Mouse (Mus musculus) heart, embryonic 11.5 days (tissue): ENCODE data around the gene Nrbp1. TPM values are rescaled to one million over a fixed set of nuclear protein-coding genes. Genes with fewer than 3 reads are reported as not detected.
A peak's percentile ranks its signal among the peaks of the same experiment; 100 is the strongest.

Experiments used
- ATAC-seq: fragments of 200-750 bp; cut with Nextera tagmentation; replicated peaks from 2 replicates; pipeline ENCODE4 v1.8.0; 2017; ENCODE audit warnings: moderate library complexity; ENCODE audit not compliant: insufficient number of reproducible peaks, low FRiP score, low TSS enrichment
- H3K27ac ChIP-seq: fragments of 300-500 bp; sonication (generic); 2 replicates; pipeline ENCODE4 v1.5.1; 2014; ENCODE audit warnings: mild to moderate bottlenecking, low read depth, low read length
- H3K27me3 ChIP-seq: fragments of 300-500 bp; sonication (generic); 2 replicates; pipeline ENCODE4 v1.6.1; 2014; ENCODE audit warnings: mild to moderate bottlenecking, low read length, mixed read lengths; ENCODE audit not compliant: control insufficient read depth, insufficient read depth
- H3K36me3 ChIP-seq: fragments of 300-500 bp; sonication (generic); 2 replicates; pipeline ENCODE4 v1.6.1; 2014; ENCODE audit warnings: mild to moderate bottlenecking, low read length, moderate library complexity, mixed read lengths; ENCODE audit not compliant: control insufficient read depth, insufficient read depth
- H3K4me1 ChIP-seq: fragments of 300-500 bp; sonication (generic); 2 replicates; pipeline ENCODE4 v1.6.1; 2014; ENCODE audit warnings: low read length; ENCODE audit not compliant: control insufficient read depth, insufficient read depth
- H3K4me2 ChIP-seq: fragments of 300-500 bp; sonication (generic); 2 replicates; pipeline ENCODE4 v1.6.1; 2014; ENCODE audit warnings: mild to moderate bottlenecking, moderate library complexity
- H3K4me3 ChIP-seq: fragments of 300-500 bp; sonication (generic); 2 replicates; pipeline ENCODE4 v1.5.1; 2014; ENCODE audit warnings: low read depth, low read length
- H3K9ac ChIP-seq: fragments of 300-500 bp; sonication (generic); 2 replicates; pipeline ENCODE4 v1.6.1; 2014; ENCODE audit warnings: mild to moderate bottlenecking, low read depth, low read length, moderate library complexity
- H3K9me3 ChIP-seq: fragments of 300-500 bp; sonication (generic); replicated peaks from 2 replicates; pipeline ENCODE4 v1.6.1; 2016; ENCODE audit warnings: low read length; ENCODE audit not compliant: control insufficient read depth
- WGBS: fragments of 180-500 bp; shearing (Covaris S2); extraction: QIAGEN DNeasy Blood & Tissue Kit; methylation state at CpG from one replicate; pipeline ENCODE4 v1.1.7; 2014; ENCODE audit not compliant: insufficient replicate concordance; 5-methylcytosine and 5-hydroxymethylcytosine counted together
- polyA plus RNA-seq: library from polyadenylated mRNA; unstranded; fragments of >200 nt; fragmentation: Nextera tagmentation; extraction: Ambion mirVana; gene quantifications from 2 replicates; pipeline ENCODE4 v1.2.1, GENCODE M21; 2014

Gene Nrbp1
- polyA plus RNA-seq, 1 experiment from 2014 or later: 124 TPM

DNA sequence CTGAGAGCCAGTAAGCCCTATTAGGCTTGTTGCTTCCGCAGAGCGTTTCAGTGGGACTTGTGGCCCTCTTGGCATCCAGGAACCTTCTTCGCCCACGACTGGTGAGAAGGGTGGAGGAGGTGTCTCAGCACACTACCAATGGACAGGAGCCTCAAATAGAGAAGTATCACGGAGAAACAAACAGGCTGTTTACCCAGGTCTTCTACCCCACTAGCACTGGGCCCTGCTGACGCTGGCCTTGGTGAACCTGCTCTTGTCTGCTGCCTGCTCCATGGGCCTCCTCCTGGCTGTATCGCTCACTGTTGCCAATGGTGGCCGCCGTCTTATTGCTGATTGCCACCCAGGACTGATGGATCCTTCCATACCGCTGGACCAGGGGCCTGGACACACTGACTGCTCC is 11.5 kb downstream of the Nrbp1 start:
- no peaks in the 10 kb centered on the region for H3K27me3 ChIP-seq
- H3K4me3 ChIP-seq: peak overlapping the region; percentile 41
- peak overlapping the region; percentile 70 for H3K4me2 ChIP-seq
- H3K27ac ChIP-seq: no peak overlapping the region
- peaks cover 34% of the 10 kb centered on the region for H3K36me3 ChIP-seq
- peaks cover 23% of the 10 kb centered on the region for H3K4me1 ChIP-seq
- no peak for ATAC-seq
- no peaks in the 10 kb centered on the region for H3K9me3 ChIP-seq
- 51% methylated on average over 10 of the region's 10 CpGs for WGBS
- H3K9ac ChIP-seq: peak overlapping the region; percentile 55; the same call in 1 of the 2 replicates

DNA sequence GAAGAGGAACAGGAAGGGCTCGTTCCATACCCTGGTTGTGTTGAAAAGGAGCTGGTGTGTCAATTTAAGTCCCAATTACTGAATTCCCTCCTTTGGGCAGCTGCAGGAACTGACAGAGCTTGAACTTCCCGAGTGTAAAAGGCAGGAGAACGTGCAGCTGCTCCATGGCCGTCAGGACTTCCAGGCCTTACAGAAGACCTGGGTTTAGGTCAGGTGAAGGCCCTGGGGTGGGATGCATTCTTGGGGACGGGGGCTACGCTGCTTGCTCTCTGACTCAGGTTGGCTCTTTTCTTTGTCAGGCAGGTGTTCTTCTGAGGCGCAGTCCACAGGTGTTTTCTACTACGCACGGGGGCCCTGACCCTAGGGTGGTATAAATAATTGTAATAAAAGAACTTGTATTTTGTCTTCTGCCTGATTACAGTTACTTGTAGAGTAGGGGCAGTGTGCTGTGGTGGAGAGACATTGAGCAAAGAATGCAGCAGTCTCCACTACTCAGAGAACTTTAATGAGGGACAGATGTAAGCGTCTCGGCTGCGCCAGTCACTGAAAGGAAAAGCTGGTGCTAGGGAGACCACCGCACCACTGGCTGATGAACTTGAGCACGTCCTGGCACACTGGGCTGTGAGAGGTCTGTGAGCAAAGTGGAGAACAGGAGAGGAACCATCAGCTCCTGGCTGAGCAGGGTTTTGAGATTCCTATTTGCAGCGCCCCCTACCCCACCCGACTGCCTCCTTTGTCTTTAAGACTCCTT is 12.3 kb downstream of the Nrbp1 start:
- H3K36me3 ChIP-seq: peaks cover 29% of the 10 kb centered on the region
- WGBS: 83% methylated on average over 16 of the region's 16 CpGs
- H3K27ac ChIP-seq: no peak overlapping the region

GRCm38 (mm10) chr5:31253806-31254205 is 13.1 kb downstream of the Nrbp1 start:
- Histone ChIP-seq H3K4me2 (no peak overlapping the region), H3K4me3 (no peak overlapping the region), H3K4me1 (peaks cover 23% of the 10 kb centered on the region), H3K9me3 (no peaks in the 10 kb centered on the region), H3K36me3 (peaks cover 22% of the 10 kb centered on the region), H3K27ac (0 out of 2 replicates have a peak overlapping the region, but pooled peaks have one; percentile 3), H3K27me3 (no peaks in the 10 kb centered on the region), H3K9ac (no peak overlapping the region)
- 82% methylated on average over 8 of the region's 8 CpGs for WGBS
- ATAC-seq: no peak

More for the DNA sequence above, 12.3 kb downstream of the Nrbp1 start:
- Histone ChIP-seq H3K4me3 (no peak overlapping the region), H3K4me2 (peak overlapping the region; percentile 29; the same call in 1 of the 2 replicates), H3K9me3 (no peaks in the 10 kb centered on the region), H3K27me3 (no peaks in the 10 kb centered on the region), H3K4me1 (peaks cover 23% of the 10 kb centered on the region), H3K9ac (no peak overlapping the region)
- no peak for ATAC-seq

DNA sequence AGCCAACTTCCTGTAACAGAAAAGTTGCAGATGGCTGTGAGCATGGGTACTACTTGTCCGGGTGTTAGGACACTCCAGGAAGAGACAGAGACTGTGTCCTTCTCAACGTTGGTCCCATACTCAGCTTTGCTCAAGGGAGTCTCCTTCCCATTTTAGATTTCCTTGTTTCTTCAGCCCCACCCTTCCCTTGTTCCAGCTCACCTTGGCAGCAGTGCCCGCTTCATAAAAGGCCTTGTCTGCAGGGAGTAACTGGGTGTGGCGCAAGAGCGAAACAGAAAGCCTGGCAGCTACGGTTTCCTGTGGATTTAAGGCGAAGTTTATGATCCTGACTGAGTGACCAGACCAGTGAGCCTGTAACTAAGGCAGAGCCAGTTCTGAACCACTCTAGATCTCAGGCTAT is 13.8 kb downstream of the Nrbp1 start:
- H3K9ac ChIP-seq: no peak overlapping the region
- no peaks in the 10 kb centered on the region for H3K9me3 ChIP-seq
- no peak for ATAC-seq
- H3K4me1 ChIP-seq: peaks cover 23% of the 10 kb centered on the region
- peak overlapping the region; percentile 3; the same call in 1 of the 2 replicates for H3K27ac ChIP-seq
- H3K36me3 ChIP-seq: peaks cover 19% of the 10 kb centered on the region
- no peak overlapping the region for H3K4me2 ChIP-seq
- H3K4me3 ChIP-seq: no peak overlapping the region
- WGBS: 78% methylated on average over 7 of the region's 7 CpGs
- no peaks in the 10 kb centered on the region for H3K27me3 ChIP-seq

DNA sequence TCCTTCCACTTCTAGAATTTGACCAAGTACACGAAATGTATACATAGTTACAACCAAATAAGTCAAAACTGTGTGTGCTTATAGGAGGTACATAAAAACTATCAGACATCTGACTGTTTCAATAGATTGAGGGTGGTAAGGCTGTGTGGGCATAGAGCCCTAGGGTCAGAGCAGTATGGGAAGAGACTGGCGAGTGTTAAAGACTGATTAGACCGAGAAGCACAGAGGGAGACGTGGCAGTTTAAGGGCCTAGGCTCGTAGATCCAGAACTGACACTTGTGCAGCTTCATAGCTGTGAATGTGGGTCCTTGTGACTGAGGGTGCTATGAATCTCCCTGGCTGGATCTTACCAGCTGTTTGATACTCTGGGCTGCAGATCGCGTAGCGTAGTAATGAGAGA is 14.2 kb downstream of the Nrbp1 start:
- WGBS: 78% methylated on average over 8 of the region's 8 CpGs

DNA sequence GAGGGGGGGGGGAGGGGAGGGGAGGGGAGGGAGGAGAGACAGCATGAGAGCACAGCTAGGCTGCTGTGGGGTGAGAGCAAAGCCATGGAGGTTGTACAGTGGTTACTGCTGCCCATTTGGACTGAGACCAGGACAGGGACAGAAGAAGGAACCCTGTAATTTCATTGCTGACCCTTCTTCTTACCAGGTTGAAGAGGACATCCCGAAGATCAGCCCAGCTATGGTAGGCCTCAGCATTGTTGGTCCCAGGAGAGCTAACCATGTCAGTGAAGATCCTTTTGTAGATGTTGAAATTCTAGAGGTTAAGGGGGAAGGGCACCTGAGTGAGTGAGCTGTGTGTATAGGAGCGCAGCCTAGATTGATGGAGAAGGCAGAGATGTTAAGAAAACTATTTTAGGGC is 14.7 kb downstream of the Nrbp1 start:
- H3K27ac ChIP-seq: no peak overlapping the region
- H3K4me1 ChIP-seq: peaks cover 23% of the 10 kb centered on the region
- H3K36me3 ChIP-seq: peaks cover 13% of the 10 kb centered on the region
- no peak for ATAC-seq
- H3K9me3 ChIP-seq: no peaks in the 10 kb centered on the region
- H3K4me2 ChIP-seq: no peak overlapping the region
- WGBS: 89% methylated on average over 2 of the region's 2 CpGs
- no peak overlapping the region for H3K9ac ChIP-seq
- H3K4me3 ChIP-seq: no peak overlapping the region
- H3K27me3 ChIP-seq: no peaks in the 10 kb centered on the region

More for the DNA sequence above, 14.2 kb downstream of the Nrbp1 start:
- peaks cover 15% of the 10 kb centered on the region for H3K36me3 ChIP-seq
- H3K9ac ChIP-seq: no peak overlapping the region
- ATAC-seq: no peak
- no peaks in the 10 kb centered on the region for H3K9me3 ChIP-seq
- no peak overlapping the region for H3K4me2 ChIP-seq
- H3K4me1 ChIP-seq: peaks cover 23% of the 10 kb centered on the region
- H3K4me3 ChIP-seq: no peak overlapping the region
- peak overlapping the region; percentile 3; the same call in 1 of the 2 replicates for H3K27ac ChIP-seq
- no peaks in the 10 kb centered on the region for H3K27me3 ChIP-seq

DNA sequence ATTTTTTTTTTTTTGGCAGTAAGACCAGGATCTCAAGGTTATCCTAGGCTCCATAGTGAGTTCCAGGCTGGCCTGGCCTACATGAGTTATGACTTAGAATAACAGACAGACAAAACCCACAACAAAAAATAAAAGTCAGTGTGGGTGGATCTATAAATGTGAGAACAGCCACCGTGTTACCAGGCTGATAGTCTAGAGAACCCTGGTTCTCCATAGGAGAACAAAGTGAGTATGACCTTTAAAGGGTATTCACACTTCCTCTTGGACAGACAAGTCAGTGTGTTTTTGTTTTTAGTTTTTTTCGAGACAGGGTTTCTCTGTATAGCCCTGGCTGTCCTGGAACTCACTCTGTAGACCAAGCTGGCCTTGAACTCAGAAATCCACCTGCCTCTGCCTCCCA is 15.3 kb downstream of the Nrbp1 start:
- no peak overlapping the region for H3K4me2 ChIP-seq
- H3K9ac ChIP-seq: no peak overlapping the region
- H3K27me3 ChIP-seq: no peaks in the 10 kb centered on the region
- 83% methylated on average over 2 of the region's 2 CpGs for WGBS
- no peak for ATAC-seq
- peaks cover 22% of the 10 kb centered on the region for H3K4me1 ChIP-seq
- no peaks in the 10 kb centered on the region for H3K9me3 ChIP-seq
- no peak overlapping the region for H3K4me3 ChIP-seq
- peaks cover 8% of the 10 kb centered on the region for H3K36me3 ChIP-seq
- H3K27ac ChIP-seq: no peak overlapping the region

DNA sequence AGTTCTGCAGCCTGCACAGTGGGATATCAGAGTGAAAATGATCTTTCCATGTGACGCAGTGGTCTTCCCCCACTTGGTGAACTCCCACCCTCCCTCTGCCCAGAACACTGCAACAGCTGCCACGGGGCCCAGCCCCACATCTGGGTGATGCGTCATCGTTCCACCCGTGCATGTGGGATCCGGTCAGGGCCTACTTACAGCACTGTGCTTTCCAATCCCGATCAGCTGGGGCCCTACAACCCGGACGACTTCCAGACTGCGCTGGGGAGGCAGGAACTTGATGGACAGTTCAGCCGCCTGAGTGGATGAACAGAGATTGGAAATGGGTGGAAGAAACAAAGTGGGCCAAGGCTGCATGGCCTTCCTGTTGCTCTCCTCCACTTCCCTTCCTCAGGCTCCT is 17.0 kb downstream of the Nrbp1 start:
- no peak overlapping the region for H3K9ac ChIP-seq
- ATAC-seq: no peak
- no peak overlapping the region for H3K4me2 ChIP-seq
- no peak overlapping the region for H3K4me3 ChIP-seq
- H3K9me3 ChIP-seq: no peaks in the 10 kb centered on the region
- WGBS: 78% methylated on average over 11 of the region's 11 CpGs
- H3K36me3 ChIP-seq: peaks cover 3% of the 10 kb centered on the region
- H3K27ac ChIP-seq: no peak overlapping the region
- no peaks in the 10 kb centered on the region for H3K27me3 ChIP-seq
- H3K4me1 ChIP-seq: peaks cover 10% of the 10 kb centered on the region

- ATAC-seq: no peak
- 86% methylated on average over 7 of the region's 7 CpGs for WGBS
- peaks cover 13% of the 10 kb centered on the region for H3K36me3 ChIP-seq
Observed at GRCm38 (mm10) chr5:31266101-31266500, 25.4 kb downstream of the Nrbp1 start.

More at GRCm38 (mm10) chr5:31266101-31266500, 25.4 kb downstream of the Nrbp1 start:
- Histone ChIP-seq H3K4me1 (no peaks in the 10 kb centered on the region), H3K4me2 (no peak overlapping the region), H3K9ac (no peak overlapping the region), H3K4me3 (no peak overlapping the region), H3K9me3 (no peaks in the 10 kb centered on the region), H3K27ac (no peak overlapping the region), H3K27me3 (no peaks in the 10 kb centered on the region)
